Mouse (Mus musculus) hindbrain, embryonic 16.5 days (tissue): ENCODE measurements around the gene Speer4c. TPM values are rescaled to one million over a fixed set of nuclear protein-coding genes. Genes with fewer than 3 reads are reported as not detected.
"Not testable (repeated sequence)": the region's sequence is repeated elsewhere in the genome, so short reads cannot be mapped to it uniquely, and the experiment has no call there.

Experiments
- ATAC-seq: fragments of 200-750 bp; cut with Nextera tagmentation; 2 replicates; pipeline ENCODE4 v1.8.0; 2017; ENCODE audit warnings: moderate TSS enrichment, moderate library complexity
- H3K27ac ChIP-seq: fragments of 300-500 bp; sonication (generic); 2 replicates; pipeline ENCODE4 v1.5.1; 2014; ENCODE audit warnings: low read depth, mild to moderate bottlenecking, control low read depth, low read length, moderate library complexity
- H3K27me3 ChIP-seq: fragments of 300-500 bp; sonication (generic); replicated peaks from 2 replicates; pipeline ENCODE4 v1.6.1; 2014; ENCODE audit warnings: low read length; ENCODE audit not compliant: control insufficient read depth, insufficient read depth
- H3K36me3 ChIP-seq: fragments of 300-500 bp; sonication (generic); 2 replicates; pipeline ENCODE4 v1.6.1; 2014; ENCODE audit warnings: mild to moderate bottlenecking, low read length, moderate library complexity, mixed read lengths; ENCODE audit not compliant: control insufficient read depth, insufficient read depth
- H3K4me1 ChIP-seq: fragments of 300-500 bp; sonication (generic); 2 replicates; pipeline ENCODE4 v1.6.1; 2014; ENCODE audit warnings: low read depth, low read length; ENCODE audit not compliant: control insufficient read depth, insufficient read depth
- H3K4me2 ChIP-seq: fragments of 300-500 bp; sonication (generic); 2 replicates; pipeline ENCODE4 v1.6.1; 2014; ENCODE audit warnings: mild to moderate bottlenecking, low read length, control low read depth, moderate library complexity
- H3K4me3 ChIP-seq: fragments of 300-500 bp; sonication (generic); 2 replicates; pipeline ENCODE4 v1.5.1; 2014; ENCODE audit warnings: mild to moderate bottlenecking, low read length, control low read depth, moderate library complexity
- H3K9ac ChIP-seq: fragments of 300-500 bp; sonication (generic); 2 replicates; pipeline ENCODE4 v1.6.1; 2014; ENCODE audit warnings: low read depth, mild to moderate bottlenecking, control low read depth, low read length, moderate library complexity
- H3K9me3 ChIP-seq: fragments of 300-500 bp; sonication (generic); 2 replicates; pipeline ENCODE4 v1.6.1; 2014; ENCODE audit warnings: mild to moderate bottlenecking, low read length, moderate library complexity; ENCODE audit not compliant: control insufficient read depth
- whole genome bisulfite sequencing: fragments of 180-500 bp; shearing (Covaris S2); extraction: QIAGEN DNeasy Blood & Tissue Kit; methylation state at CpG from one replicate; pipeline ENCODE4 v1.1.7; 2014; 5-methylcytosine and 5-hydroxymethylcytosine counted together
- polyA plus RNA-seq: library from polyadenylated mRNA; unstranded; fragments of >200 nt; fragmentation: Nextera tagmentation; extraction: Ambion mirVana; gene quantifications from 2 replicates; pipeline ENCODE4 v1.2.1, GENCODE M21; 2015

Speer4c gene
- polyA plus RNA-seq, 1 experiment from 2014 or later, result not detected

DNA sequence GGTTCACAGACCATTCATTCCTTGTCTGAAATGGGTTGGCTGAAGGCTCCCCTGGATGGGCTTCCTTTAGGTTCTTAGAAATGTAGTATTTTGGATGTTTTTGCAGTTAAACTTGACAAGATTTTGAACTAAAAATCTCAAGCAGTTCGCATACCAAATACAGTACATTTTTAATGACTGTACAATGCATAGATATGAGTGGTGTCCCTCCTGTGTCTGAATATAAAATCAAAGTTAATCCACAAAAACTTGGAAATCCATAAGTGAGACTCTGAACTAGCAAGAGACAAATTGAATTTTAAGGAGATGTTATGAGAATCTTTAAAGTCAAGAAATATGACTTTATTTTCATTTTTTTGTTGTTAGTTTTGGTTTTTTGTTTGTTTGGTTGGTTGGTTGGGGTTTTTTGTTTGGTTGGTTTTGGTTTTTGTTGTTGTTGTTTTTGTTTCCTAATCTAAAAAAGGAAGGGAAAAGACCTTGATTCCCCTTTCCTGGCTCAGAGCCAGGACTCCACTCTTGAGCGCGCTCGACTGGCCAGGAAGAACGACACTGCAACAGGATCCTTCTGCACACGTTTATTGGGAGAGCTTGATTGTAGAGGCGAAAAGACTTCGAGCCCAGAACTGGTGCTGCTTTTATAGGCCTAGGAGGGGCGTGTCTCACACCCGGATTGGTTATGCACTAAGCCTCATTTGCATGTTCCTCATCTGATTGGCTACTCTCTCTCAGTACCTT lies 32.6 kb downstream of the Speer4c start:
- not testable (repeated sequence) for H3K27ac ChIP-seq, H3K9me3 ChIP-seq, H3K36me3 ChIP-seq, H3K9ac ChIP-seq, H3K4me1 ChIP-seq, ATAC-seq, H3K4me2 ChIP-seq, H3K27me3 ChIP-seq, H3K4me3 ChIP-seq
- 80% methylated on average over 7 of the region's 10 CpGs for WGBS

DNA sequence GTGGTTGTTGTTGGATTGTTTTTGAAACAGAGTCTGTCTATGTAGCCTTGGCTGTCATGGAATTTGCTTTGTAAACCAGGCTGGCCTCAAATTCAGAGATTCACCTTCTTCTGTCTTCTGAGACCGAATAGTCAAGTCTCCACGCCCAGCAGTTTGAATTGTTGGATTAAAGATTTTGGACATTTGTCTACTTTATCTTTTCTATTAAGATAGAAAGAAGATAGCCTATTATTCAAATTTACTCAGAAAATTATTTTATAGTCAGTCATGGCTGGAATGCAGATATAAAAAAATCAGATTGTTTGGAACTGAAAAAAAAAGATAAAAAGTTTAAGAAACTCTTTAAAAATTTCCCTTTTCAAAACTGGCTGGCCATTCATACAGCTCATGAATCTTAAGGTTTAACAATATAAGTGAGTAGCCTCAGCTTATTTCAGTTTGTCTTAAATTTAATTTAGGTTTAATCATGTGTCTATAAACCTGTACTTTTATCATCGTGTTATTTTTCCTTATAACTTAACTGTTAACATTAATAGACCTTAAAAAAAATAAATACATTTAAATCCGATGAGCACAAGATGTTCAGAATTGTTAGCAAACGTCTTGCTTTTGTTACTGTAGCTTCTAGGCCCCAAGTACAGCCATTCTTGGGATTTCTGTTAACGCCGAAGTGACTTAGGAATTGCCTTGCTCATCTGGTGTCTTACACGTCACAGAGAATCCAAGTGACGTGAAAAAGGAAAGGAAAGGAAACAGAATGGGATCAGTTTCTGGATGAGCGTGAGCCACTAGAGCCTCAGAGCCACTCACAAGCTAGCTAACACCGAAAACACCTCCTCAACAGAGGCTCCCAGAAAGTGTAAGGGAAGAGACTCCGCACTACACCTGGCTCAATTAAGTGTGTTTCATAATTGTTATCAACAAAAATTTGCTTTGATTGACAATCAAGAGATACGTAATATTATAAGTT lies 33.8 kb downstream of the Speer4c start:
- not testable (repeated sequence) for H3K4me1 ChIP-seq, ATAC-seq, H3K9ac ChIP-seq, H3K27me3 ChIP-seq, H3K4me3 ChIP-seq, H3K36me3 ChIP-seq, H3K27ac ChIP-seq, H3K4me2 ChIP-seq, H3K9me3 ChIP-seq
- WGBS, result 73% methylated on average over 13 of the region's 13 CpGs

DNA sequence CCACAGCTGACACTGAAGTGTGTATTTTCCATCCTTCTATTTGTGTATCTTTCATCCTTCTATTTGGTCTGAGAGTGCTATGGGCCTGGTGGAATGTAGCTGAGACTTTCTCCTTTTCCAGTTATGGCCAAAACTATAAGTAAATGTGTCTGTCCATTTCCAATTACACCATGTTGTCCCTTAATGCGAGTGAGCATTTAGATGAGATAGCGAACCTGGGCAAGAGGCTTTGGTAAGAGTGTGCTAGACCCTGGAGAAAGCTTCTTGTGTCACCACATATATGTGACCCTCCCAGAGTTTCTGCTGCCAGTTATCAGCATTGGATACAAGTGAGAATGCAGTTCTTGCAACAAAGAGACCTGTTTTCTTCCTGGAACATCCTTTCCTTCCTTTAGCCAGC lies 35.2 kb downstream of the Speer4c start:
- WGBS, result 70% methylated on average over 2 of the region's 2 CpGs
- H3K4me3 ChIP-seq, H3K4me1 ChIP-seq, H3K4me2 ChIP-seq, H3K27me3 ChIP-seq, H3K36me3 ChIP-seq, H3K9me3 ChIP-seq, ATAC-seq, H3K27ac ChIP-seq, H3K9ac ChIP-seq: not testable (repeated sequence)

DNA sequence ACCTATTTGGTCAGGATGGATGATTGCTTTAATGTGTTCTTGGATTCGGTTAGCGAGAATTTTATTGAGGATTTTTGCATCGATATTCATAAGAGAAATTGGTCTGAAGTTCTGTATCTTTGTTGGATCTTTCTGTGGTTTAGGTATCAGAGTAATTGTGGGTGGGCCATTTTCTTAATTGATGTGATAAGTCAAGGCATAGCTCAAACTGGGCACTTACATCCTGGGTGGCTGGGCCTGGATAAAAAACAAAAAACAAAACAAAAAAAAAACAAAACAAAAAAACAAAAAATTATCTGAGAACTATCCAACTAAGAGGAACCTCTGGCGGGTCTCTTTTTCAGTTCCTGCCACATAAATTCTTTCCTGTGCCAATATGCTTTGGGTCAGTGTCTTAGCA lies 36.3 kb downstream of the Speer4c start:
- peaks cover 12% of the 10 kb centered on the region for H3K9me3 ChIP-seq
- ATAC-seq, H3K4me1 ChIP-seq, H3K9ac ChIP-seq, H3K27ac ChIP-seq, H3K27me3 ChIP-seq, H3K36me3 ChIP-seq, H3K4me3 ChIP-seq, H3K4me2 ChIP-seq: not testable (repeated sequence)
- WGBS, result 78% methylated on average over 2 of the region's 4 CpGs

DNA sequence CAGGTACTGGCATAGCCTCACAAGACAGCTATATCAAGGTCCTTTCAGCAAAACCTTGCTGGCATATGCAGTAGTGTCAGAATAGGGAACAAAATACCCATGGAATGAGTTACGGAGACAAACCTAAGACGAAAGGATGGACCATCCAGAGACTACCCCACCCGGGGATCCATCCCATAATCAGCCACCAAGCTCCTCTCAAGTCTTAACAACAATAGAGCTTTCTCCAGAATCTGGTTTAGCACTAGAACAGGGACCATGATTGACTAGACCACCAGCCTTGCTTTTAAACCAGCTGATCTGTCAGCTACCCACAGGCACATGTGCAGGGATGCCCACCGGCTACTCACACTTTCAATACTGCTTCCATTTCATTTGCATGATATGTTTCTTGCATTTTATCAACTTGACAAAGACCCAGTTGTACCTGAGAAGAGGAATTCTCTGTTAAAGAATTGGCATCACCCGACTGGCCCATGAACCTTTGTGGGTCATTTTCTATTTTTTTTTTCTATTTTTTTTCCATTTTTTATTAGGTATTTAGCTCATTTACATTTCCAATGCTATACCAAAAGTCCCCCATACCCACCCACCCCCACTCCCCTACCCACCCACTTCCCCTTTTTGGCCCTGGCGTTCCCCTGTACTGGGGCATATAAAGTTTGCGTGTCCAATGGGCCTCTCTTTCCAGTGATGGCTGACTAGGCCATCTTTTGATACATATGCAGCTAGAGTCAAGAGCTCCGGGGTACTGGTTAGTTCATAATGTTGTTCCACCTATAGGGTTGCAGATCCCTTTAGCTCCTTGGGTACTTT lies 39.4 kb downstream of the Speer4c start:
- peaks cover 12% of the 10 kb centered on the region for H3K9me3 ChIP-seq
- H3K4me2 ChIP-seq, H3K4me1 ChIP-seq, H3K27ac ChIP-seq, H3K27me3 ChIP-seq, H3K36me3 ChIP-seq, H3K4me3 ChIP-seq, H3K9ac ChIP-seq: not testable (repeated sequence)
- WGBS, result 94% methylated on average over 5 of the region's 8 CpGs
- 0 out of 2 replicates have a peak, but pooled peaks have one; percentile 45 for ATAC-seq

DNA sequence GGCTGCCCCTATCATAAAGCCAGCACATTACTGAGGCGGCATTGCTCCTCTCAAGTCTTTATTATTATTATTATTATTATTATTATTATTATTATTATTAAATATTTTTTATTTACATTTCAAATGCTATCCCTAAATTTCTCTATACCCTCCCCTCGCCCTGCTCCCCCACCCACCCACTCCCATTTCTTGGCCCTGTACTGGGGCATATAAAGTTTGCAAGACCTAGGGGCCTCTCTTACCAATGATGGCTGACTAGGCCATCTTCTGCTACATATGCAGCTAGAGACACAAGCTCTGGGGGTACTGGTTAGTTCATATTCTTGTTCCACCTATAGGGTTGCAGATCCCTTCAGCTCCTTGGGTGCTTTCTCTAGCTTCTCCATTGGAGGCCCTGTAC lies 40.1 kb downstream of the Speer4c start:
- not testable (repeated sequence) for H3K4me1 ChIP-seq, H3K4me3 ChIP-seq, H3K9ac ChIP-seq, H3K27ac ChIP-seq, H3K36me3 ChIP-seq, H3K27me3 ChIP-seq, H3K4me2 ChIP-seq, ATAC-seq
- H3K9me3 ChIP-seq, result peaks cover 12% of the 10 kb centered on the region
- WGBS, result 81% methylated on average over 2 of the region's 2 CpGs

DNA sequence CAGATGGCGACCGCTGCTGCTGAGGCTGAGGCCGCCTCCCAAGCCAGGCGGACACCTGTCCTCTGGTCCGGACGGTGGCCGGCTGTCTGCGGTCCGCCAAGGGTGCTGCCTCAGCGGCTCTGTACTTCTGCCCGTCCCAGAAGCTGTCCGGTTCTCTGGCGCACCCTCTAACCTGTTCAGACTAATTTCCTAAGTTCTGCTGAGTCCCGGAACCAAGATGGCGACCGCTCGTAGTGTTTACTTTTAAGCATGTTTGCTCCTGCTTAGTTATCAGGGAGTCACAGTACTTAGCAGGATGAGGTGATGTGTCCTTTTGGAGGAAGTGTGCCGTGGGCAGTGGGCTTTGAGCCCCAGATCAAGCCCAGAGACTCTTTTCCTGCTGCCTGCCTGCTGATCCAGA lies 43.3 kb downstream of the Speer4c start:
- H3K9ac ChIP-seq, H3K4me2 ChIP-seq, H3K27ac ChIP-seq, H3K27me3 ChIP-seq, H3K36me3 ChIP-seq, H3K4me3 ChIP-seq, ATAC-seq, H3K4me1 ChIP-seq: not testable (repeated sequence)
- H3K9me3 ChIP-seq, result peaks cover 12% of the 10 kb centered on the region
- 89% methylated on average over 7 of the region's 18 CpGs for WGBS

DNA sequence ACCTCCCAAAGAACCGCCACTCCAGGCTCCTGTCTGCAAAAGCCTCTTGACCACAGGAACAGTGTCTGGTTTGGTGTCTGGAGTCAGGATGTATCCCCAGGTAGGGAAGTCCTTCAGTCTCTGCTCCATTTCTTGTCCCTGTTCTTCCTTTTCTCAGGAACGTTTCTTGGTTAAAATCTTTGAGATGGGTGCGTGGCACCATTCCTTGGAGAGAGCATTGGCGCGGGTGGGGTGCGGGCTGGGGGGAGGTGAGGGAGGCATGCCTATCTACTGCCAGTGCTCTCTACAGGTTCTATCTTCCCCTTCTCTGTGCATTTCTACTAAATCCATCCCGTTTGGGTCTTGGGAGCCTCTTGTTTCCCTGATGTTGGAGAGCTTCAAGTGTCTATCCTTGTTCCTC lies 50.2 kb downstream of the Speer4c start:
- H3K4me3 ChIP-seq, H3K27me3 ChIP-seq, ATAC-seq, H3K9ac ChIP-seq, H3K36me3 ChIP-seq, H3K9me3 ChIP-seq, H3K4me1 ChIP-seq, H3K27ac ChIP-seq, H3K4me2 ChIP-seq: not testable (repeated sequence)
- WGBS, result 76% methylated on average over 7 of the region's 7 CpGs
